Comparison of ENCODE assay signal across 10 mouse cellular contexts in the genomic region with DNA sequence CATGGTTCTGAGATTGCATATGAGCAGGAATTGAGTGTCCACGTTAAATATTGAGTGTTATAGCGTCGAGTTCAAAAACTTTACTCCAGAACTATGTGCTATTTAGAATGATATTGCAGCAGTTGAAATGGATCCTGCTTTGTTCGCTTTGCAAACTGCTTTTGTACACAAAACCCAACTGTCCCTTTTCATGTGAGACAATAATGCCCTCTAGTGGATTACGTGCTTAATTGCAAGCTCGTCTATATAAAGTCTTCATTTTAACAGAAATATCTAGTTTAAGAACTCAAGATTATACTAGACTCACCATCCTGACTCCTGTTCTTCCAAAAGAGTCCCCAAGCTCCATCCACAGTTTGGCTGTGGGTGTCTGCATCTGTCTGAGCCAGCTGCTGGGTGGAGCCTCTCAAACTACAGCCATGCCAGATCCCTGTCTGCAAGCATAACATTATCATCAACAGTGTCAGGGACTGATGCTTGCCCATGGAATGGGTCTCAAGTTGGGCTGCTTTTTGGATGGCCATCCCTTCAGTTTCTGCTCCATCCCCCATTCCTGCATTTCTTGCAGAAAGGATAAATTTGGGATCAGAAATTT. TPM values are rescaled to one million over a fixed set of nuclear protein-coding genes. Genes with fewer than 3 reads are reported as not detected.
A peak's percentile ranks its signal among the peaks of the same experiment; 100 is the strongest.
DNase-seq lines count a peak whose midpoint lies in the region; TF ChIP-seq lines count a peak whose summit lies in the region.
"Had no signal": no experiment of that assay in that cellular context is flagged by ENCODE, and none has a peak within 500 bp of the region (broad histone marks: within the 10 kb centered on the region; RNA-seq: fewer than 3 reads in every experiment).

No protein-coding gene starts in this region.

- H3K27me3 ChIP-seq in kidney, adult 2 months (replicated peaks; ENCODE audit: control insufficient read depth, insufficient read depth, low read length): no peaks in the 10 kb centered on the region
- H3K27me3 ChIP-seq: embryonic facial prominence, embryonic 15.5 days had no signal

- H3K4me1 ChIP-seq in kidney, adult 2 months (ENCODE audit: control insufficient read depth, insufficient read depth, low read length): no peaks in the 10 kb centered on the region; the same call in 1 of the 2 replicates
- H3K4me1 ChIP-seq: embryonic facial prominence, embryonic 15.5 days had no signal

- no peak for TF ChIP-seq POLR2A in kidney, adult 2 months (IDR thresholded peaks at IDR 0.05; ENCODE audit: low read depth, low read length)

- H3K4me3 ChIP-seq in kidney, adult 2 months (ENCODE audit: insufficient read depth, low read depth, low read length): no peak overlapping the region
- H3K4me3 ChIP-seq: embryonic facial prominence, embryonic 15.5 days had no signal

- H3K36me3 ChIP-seq in kidney, adult 2 months (ENCODE audit: control insufficient read depth, insufficient read depth, low read length): no peaks in the 10 kb centered on the region
- H3K36me3 ChIP-seq: embryonic facial prominence, embryonic 15.5 days had no signal

- peak; percentile 19; the same call in 1 of the 2 replicates for TF ChIP-seq CTCF in kidney, adult 2 months (conservative IDR thresholded peaks at IDR 0.05; ENCODE audit: insufficient read depth, insufficient read length, low read depth, low read length)

- WGBS in kidney, adult 2 months: 7% methylated on average over 6 of the region's 6 CpGs

- peak; percentile 49 for DNase-seq in kidney, adult 2 months
- no peak for DNase-seq in kidney, postnatal 4 days
- peak; percentile 63 for DNase-seq in ES-CJ7 (ENCODE audit: low read depth, low spot score)
- peak; percentile 33 to 66 for DNase-seq in cerebellum, postnatal 10 days
- peak; percentile 73 for DNase-seq in induced T-regulatory cell, adult 2 months (ENCODE audit: low read depth)
- no peak for DNase-seq in adrenal gland, adult 8-10 months
- DNase-seq in spleen, adult 12 weeks (ENCODE audit: low spot score): no peak
- DNase-seq in right cerebral cortex, postnatal 14 days: no peak

- no peak overlapping the region for H3K27ac ChIP-seq in kidney, adult 2 months (ENCODE audit: insufficient read depth, low read depth, low read length)
- H3K27ac ChIP-seq: embryonic facial prominence, embryonic 15.5 days; macrophage had no signal

RNA-seq across cellular contexts. Expression of gene Fam49a, which starts 56.3 kb away (rescaled TPM):
- 2.4 and 3.4 TPM in 2 replicates for polyA plus RNA-seq in kidney, adult 2 months (2012; rRNA removed)
- 10 to 100 TPM; 18.2 to 25.3 (median 21.5) TPM for total RNA-seq in adrenal gland, adult 8-10 months (2022)

Comparison
In these comparisons a context has a peak if more than half of its experiments do, and no peak if none do; other contexts are left out.
1. DNase-seq: peak in kidney, adult 2 months (single experiment), ES-CJ7 (single experiment), cerebellum, postnatal 10 days (2 of 2) and induced T-regulatory cell, adult 2 months (single experiment); none in kidney, postnatal 4 days (0 of 2), adrenal gland, adult 8-10 months (single experiment), spleen, adult 12 weeks (single experiment) and right cerebral cortex, postnatal 14 days (single experiment).